Mouse (Mus musculus) brain, embryonic 14.5 days (tissue): ENCODE measurements around the gene Cyp4f15.

ENCODE experiments used
- CTCF ChIP-seq: fragments of 200-500 bp; IDR thresholded peaks from 2 replicates; pipeline ENCODE4 v1.5.1; 2012; ENCODE audit warnings: inconsistent platforms, mild to moderate bottlenecking, moderate library complexity, borderline replicate concordance; ENCODE audit not compliant: insufficient read depth, insufficient read length; ENCODE audit errors: extremely low read depth
- POLR2A ChIP-seq: fragments of 200-500 bp; IDR thresholded peaks from 2 replicates; pipeline ENCODE4 v1.6.1; 2012; ENCODE audit warnings: mild to moderate bottlenecking, inconsistent platforms, borderline replicate concordance; ENCODE audit not compliant: poor library complexity, insufficient read depth, insufficient read length, severe bottlenecking; ENCODE audit errors: extremely low read depth

GRCm38 (mm10) chr17:32657041-32657440 lies 28.4 kb upstream of the Cyp4f15 start:
- no peak for TF ChIP-seq POLR2A
- TF ChIP-seq CTCF: no peak
